In the genomic region with DNA sequence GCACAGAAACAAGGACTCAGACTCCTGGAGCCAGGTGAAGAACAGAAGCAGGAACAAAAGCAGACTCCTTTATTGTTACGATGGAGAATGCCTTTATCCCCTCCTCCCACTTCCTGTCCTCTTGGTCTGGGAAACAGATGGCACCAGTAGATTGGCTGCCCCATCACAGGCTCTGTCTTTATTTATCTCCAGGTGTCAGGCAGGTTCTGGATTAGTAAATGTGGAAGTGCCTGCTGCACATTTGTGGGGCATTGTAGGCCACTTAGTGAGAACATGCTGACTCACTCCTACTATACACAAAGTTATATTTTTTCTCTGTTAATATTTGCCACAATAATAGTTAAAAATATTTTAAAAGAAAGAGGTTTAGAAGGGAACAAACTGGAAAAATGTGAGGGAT, we compare ENCODE assay signal across 23 mouse cellular contexts.
A peak's percentile ranks its signal among the peaks of the same experiment; 100 is the strongest.
DNase-seq lines count a peak whose midpoint lies in the region; ATAC-seq lines count a peak whose summit lies in the region.
"Had no signal": no experiment of that assay in that cellular context is flagged by ENCODE, and none has a peak within 500 bp of the region (broad histone marks: within the 10 kb centered on the region; RNA-seq: fewer than 3 reads in every experiment).

No protein-coding gene starts in this region.

- no peaks in the 10 kb centered on the region for H3K9me3 ChIP-seq in liver, embryonic 13.5 days (replicated peaks)
- no peaks in the 10 kb centered on the region for H3K9me3 ChIP-seq in hindbrain, embryonic 13.5 days
- H3K9me3 ChIP-seq: embryonic facial prominence, embryonic 13.5 days; hindbrain, embryonic 15.5 days; lung, embryonic 15.5 days; midbrain, embryonic 10.5 days; stomach, embryonic 15.5 days had no signal

- WGBS in liver, embryonic 13.5 days (ENCODE audit: insufficient replicate concordance): 9% methylated on average over 1 of the region's 1 CpGs
- WGBS in hindbrain, embryonic 13.5 days: 64% methylated on average over 1 of the region's 1 CpGs

- ATAC-seq in liver, embryonic 13.5 days (ENCODE audit: low read depth): no peak
- ATAC-seq in hindbrain, embryonic 13.5 days (ENCODE audit: low FRiP score): no peak
- ATAC-seq: forebrain, embryonic 14.5 days had no signal

- no peaks in the 10 kb centered on the region for H3K36me3 ChIP-seq in liver, embryonic 13.5 days
- H3K36me3 ChIP-seq in hindbrain, embryonic 13.5 days: no peaks in the 10 kb centered on the region
- H3K36me3 ChIP-seq: embryonic facial prominence, embryonic 13.5 days; hindbrain, embryonic 15.5 days; lung, embryonic 15.5 days; midbrain, embryonic 10.5 days; stomach, embryonic 15.5 days had no signal

- H3K27me3 ChIP-seq in liver, embryonic 13.5 days: no peaks in the 10 kb centered on the region
- no peaks in the 10 kb centered on the region for H3K27me3 ChIP-seq in hindbrain, embryonic 13.5 days
- H3K27me3 ChIP-seq: embryonic facial prominence, embryonic 13.5 days; hindbrain, embryonic 15.5 days; lung, embryonic 15.5 days; stomach, embryonic 15.5 days had no signal

- H3K4me1 ChIP-seq in liver, embryonic 13.5 days (replicated peaks): no peaks in the 10 kb centered on the region
- no peaks in the 10 kb centered on the region for H3K4me1 ChIP-seq in hindbrain, embryonic 13.5 days (replicated peaks)
- H3K4me1 ChIP-seq: hindbrain, embryonic 15.5 days; lung, embryonic 15.5 days; midbrain, embryonic 10.5 days; stomach, embryonic 15.5 days had no signal

- no peak overlapping the region for H3K4me3 ChIP-seq in liver, embryonic 13.5 days (replicated peaks)
- no peak overlapping the region for H3K4me3 ChIP-seq in hindbrain, embryonic 13.5 days
- H3K4me3 ChIP-seq: embryonic facial prominence, embryonic 13.5 days; hindbrain, embryonic 15.5 days; lung, embryonic 15.5 days; midbrain, embryonic 10.5 days; stomach, embryonic 15.5 days had no signal

- no peak overlapping the region for H3K9ac ChIP-seq in liver, embryonic 13.5 days
- no peak overlapping the region for H3K9ac ChIP-seq in hindbrain, embryonic 13.5 days
- H3K9ac ChIP-seq: embryonic facial prominence, embryonic 13.5 days; hindbrain, embryonic 15.5 days; liver, embryonic 14.5 days; lung, embryonic 15.5 days; stomach, embryonic 15.5 days had no signal

- peak; percentile 16 for DNase-seq in thymus, postnatal 25 days
- DNase-seq in thymus, adult 18-20 months: no peak
- peak; percentile 5 for DNase-seq in NIH3T3 (ENCODE audit: low read depth)
- peak; percentile 0 for DNase-seq in liver, embryonic 13.5 days
- no peak for DNase-seq in spleen, postnatal 4 days (ENCODE audit: low spot score in 2 of 2)
- DNase-seq in frontal cortex, postnatal 10 days (ENCODE audit: low spot score in 2 of 2): no peak
- DNase-seq: adrenal gland, adult 8-10 months; cerebellum, adult 18-20 months; cerebellum, postnatal 14 days; embryo, embryonic 11 days; gastrocnemius, postnatal 36 days; heart, postnatal 36 days; kidney, adult 2 months; lung, postnatal 36 days had no signal

- H3K27ac ChIP-seq in liver, embryonic 13.5 days: no peak overlapping the region
- no peak overlapping the region for H3K27ac ChIP-seq in hindbrain, embryonic 13.5 days
- H3K27ac ChIP-seq: embryonic facial prominence, embryonic 13.5 days; hindbrain, embryonic 15.5 days; kidney, postnatal 0 days; liver, embryonic 14.5 days; lung, embryonic 15.5 days; midbrain, embryonic 10.5 days; stomach, embryonic 15.5 days had no signal

- H3K4me2 ChIP-seq in liver, embryonic 13.5 days: no peak overlapping the region
- H3K4me2 ChIP-seq in hindbrain, embryonic 13.5 days: no peak overlapping the region
- H3K4me2 ChIP-seq: embryonic facial prominence, embryonic 13.5 days; hindbrain, embryonic 15.5 days; lung, embryonic 15.5 days; stomach, embryonic 15.5 days had no signal

Comparison
In these comparisons a context has a peak if more than half of its experiments do, and no peak if none do; other contexts are left out.
1. DNase-seq: peak in thymus, postnatal 25 days (single experiment), NIH3T3 (single experiment) and liver, embryonic 13.5 days (single experiment); none in thymus, adult 18-20 months (0 of 2), spleen, postnatal 4 days (0 of 2) and frontal cortex, postnatal 10 days (0 of 2).